22 mouse cellular contexts compared by ENCODE assay signal in genomic region chr6:88770300-88770904, GRCm38 (mm10). TPM values are rescaled to one million over a fixed set of nuclear protein-coding genes. Genes with fewer than 3 reads are reported as not detected.
DNase-seq lines count a peak whose midpoint lies in the region; ATAC-seq and TF ChIP-seq lines count a peak whose summit lies in the region.
"Had no signal": no experiment of that assay in that cellular context is flagged by ENCODE, and none has a peak within 500 bp of the region (broad histone marks: within the 10 kb centered on the region; RNA-seq: fewer than 3 reads in every experiment).

No protein-coding gene starts in this region.

- no peak for TF ChIP-seq RAD21 in MEL (IDR thresholded peaks at IDR 0.05; ENCODE audit: low read depth, low read length)

- DNase-seq in heart, adult 11 months, result peak; percentile 85
- no peak for DNase-seq in MEL (ENCODE audit: low read depth, low spot score)
- no peak for DNase-seq in thymus, postnatal 10 days (ENCODE audit: low spot score in 2 of 2)
- no peak for DNase-seq in testis, postnatal 10 days (ENCODE audit: low spot score)
- DNase-seq: adrenal gland, postnatal 14 days; cerebellum, adult 9-10 months; kidney, adult 2 months; liver, postnatal 0 days; right cerebral cortex, adult 18-20 months had no signal

- H3K4me1 ChIP-seq in heart, embryonic 11.5 days (ENCODE audit: control insufficient read depth, insufficient read depth, low read length), result peaks cover 17% of the 10 kb centered on the region
- H3K4me1 ChIP-seq in MEL (ENCODE audit: control insufficient read depth in 1 of 2, insufficient read depth in 2 of 2, low read length in 2 of 2), result 0 out of 4 replicates have a peak, but pooled peaks cover 0 to 2% of the 10 kb centered on the region in 2 experiments
- peaks cover 39% of the 10 kb centered on the region for H3K4me1 ChIP-seq in brown adipose tissue, adult 24 weeks (ENCODE audit: control insufficient read depth, insufficient read depth, insufficient read length, low read length)

- H3K4me2 ChIP-seq in heart, embryonic 11.5 days, result no peak overlapping the region
- H3K4me2 ChIP-seq: hindbrain, embryonic 15.5 days; limb, embryonic 12.5 days; liver, embryonic 11.5 days; midbrain, embryonic 15.5 days had no signal

- ATAC-seq in heart, embryonic 11.5 days (replicated peaks; ENCODE audit: insufficient number of reproducible peaks, low FRiP score, low TSS enrichment), result no peak
- peak; percentile 45; the same call in 1 of the 2 replicates for ATAC-seq in megakaryocyte progenitor cell, adult 5-6 weeks (replicated peaks; ENCODE audit: poor library complexity)
- ATAC-seq: liver, postnatal 0 days; lung, postnatal 0 days; midbrain, embryonic 15.5 days had no signal

- no peak for TF ChIP-seq EP300 in MEL (IDR thresholded peaks at IDR 0.05; ENCODE audit: low read depth in 1 of 2, low read length in 2 of 2)

- no peak overlapping the region for H3K9ac ChIP-seq in heart, embryonic 11.5 days (ENCODE audit: low read depth, low read length)
- H3K9ac ChIP-seq in MEL (ENCODE audit: control insufficient read depth, low read depth, low read length, poor library complexity, severe bottlenecking), result no peak overlapping the region
- H3K9ac ChIP-seq: hindbrain, embryonic 15.5 days; limb, embryonic 12.5 days; liver, postnatal 0 days; midbrain, embryonic 15.5 days had no signal

- H3K79me2 ChIP-seq in MEL (ENCODE audit: control insufficient read depth, insufficient read depth, low read length, poor library complexity), result no peaks in the 10 kb centered on the region

- TF ChIP-seq CTCF in MEL (IDR thresholded peaks at IDR 0.05 in 2 of 3, conservative IDR thresholded peaks at IDR 0.05 in 1 of 3; ENCODE audit: control insufficient read depth in 1 of 3, insufficient read depth in 1 of 3, low read depth in 2 of 3, low read length in 3 of 3, poor library complexity in 1 of 3, severe bottlenecking in 1 of 3), result no peak

- WGBS in heart, embryonic 11.5 days (ENCODE audit: insufficient replicate concordance), result 72% methylated on average over 17 of the region's 17 CpGs

- no peaks in the 10 kb centered on the region for H3K36me3 ChIP-seq in heart, embryonic 11.5 days (ENCODE audit: control insufficient read depth, insufficient read depth, low read length)
- no peaks in the 10 kb centered on the region for H3K36me3 ChIP-seq in MEL (ENCODE audit: control insufficient read depth in 1 of 2, insufficient read depth in 2 of 2, low read length in 2 of 2)
- H3K36me3 ChIP-seq: heart, embryonic 10.5 days; hindbrain, embryonic 15.5 days; limb, embryonic 12.5 days; midbrain, embryonic 15.5 days had no signal

- TF ChIP-seq POLR2A in MEL (IDR thresholded peaks at IDR 0.05; ENCODE audit: control insufficient read depth in 1 of 2, insufficient read depth in 1 of 2, low read depth in 1 of 2, low read length in 2 of 2, poor library complexity in 1 of 2), result no peak

- no peak overlapping the region for H3K4me3 ChIP-seq in heart, embryonic 11.5 days (ENCODE audit: low read depth, low read length)
- no peak overlapping the region for H3K4me3 ChIP-seq in MEL (ENCODE audit: control insufficient read depth in 1 of 2, insufficient read depth in 1 of 2, low read depth in 2 of 2, low read length in 2 of 2)
- H3K4me3 ChIP-seq in brown adipose tissue, adult 24 weeks (ENCODE audit: insufficient read depth, low read depth, low read length), result no peak overlapping the region
- H3K4me3 ChIP-seq: heart, embryonic 10.5 days; hindbrain, embryonic 15.5 days; limb, embryonic 12.5 days; megakaryocyte, embryonic 14.5 days; midbrain, embryonic 15.5 days; myocyte had no signal

- no peaks in the 10 kb centered on the region for H3K27me3 ChIP-seq in heart, embryonic 11.5 days (ENCODE audit: control insufficient read depth, insufficient read depth, low read length)
- H3K27me3 ChIP-seq in MEL (ENCODE audit: control insufficient read depth in 1 of 2, insufficient read depth in 2 of 2, low read length in 2 of 2), result peaks cover 6 to 18% of the 10 kb centered on the region in 2 experiments
- H3K27me3 ChIP-seq: hindbrain, embryonic 15.5 days; limb, embryonic 12.5 days; midbrain, embryonic 15.5 days had no signal

- H3K27ac ChIP-seq in heart, embryonic 11.5 days (ENCODE audit: low read depth, low read length), result no peak overlapping the region
- no peak overlapping the region for H3K27ac ChIP-seq in MEL (ENCODE audit: control insufficient read depth, low read depth, low read length)
- 0 out of 2 replicates have a peak overlapping the region, but pooled peaks have one; percentile 1 for H3K27ac ChIP-seq in brown adipose tissue, adult 24 weeks (replicated peaks; ENCODE audit: low read depth, low read length)
- H3K27ac ChIP-seq: hindbrain, embryonic 15.5 days; kidney, postnatal 0 days; limb, embryonic 12.5 days; midbrain, embryonic 15.5 days; stomach, postnatal 0 days had no signal

- no peaks in the 10 kb centered on the region for H3K9me3 ChIP-seq in heart, embryonic 11.5 days (replicated peaks; ENCODE audit: control insufficient read depth, low read length)
- no peaks in the 10 kb centered on the region for H3K9me3 ChIP-seq in MEL (replicated peaks; ENCODE audit: insufficient read depth, low read length)
- H3K9me3 ChIP-seq: heart, embryonic 10.5 days; hindbrain, embryonic 15.5 days; limb, embryonic 12.5 days; midbrain, embryonic 15.5 days had no signal

TF ChIP-seq in MEL, 35 proteins besides CTCF, POLR2A, EP300 and RAD21:
- TF ChIP-seq ZKSCAN1 (IDR thresholded peaks at IDR 0.05; ENCODE audit: low read depth, low read length) (0 out of 2 replicates have a peak, but pooled peaks have one; percentile 67), MXI1 (IDR thresholded peaks at IDR 0.05; ENCODE audit: low read depth, low read length) (no peak)

RNA-seq across cellular contexts. Expression of gene Mgll, which starts 46.2 kb away (rescaled TPM):
- polyA plus RNA-seq in heart, embryonic 11.5 days (2014; fragmentation: Nextera tagmentation; extraction: Ambion mirVana), result 7.3 and 8.6 TPM in 2 replicates
- not detected in 2 replicates for total RNA-seq in MEL (2012; rRNA removed)
- not detected for polyA plus RNA-seq in MEL (2012; ENCODE audit: insufficient read depth in 1 of 2, insufficient read length in 2 of 2, low read depth in 1 of 2, low replicate concordance in 2 of 2, missing spikeins in 1 of 2)
- 257 and 493 TPM in 2 replicates for polyA plus RNA-seq in brown adipose tissue, adult 24 weeks (2012; ENCODE audit: insufficient read depth, insufficient read length, missing spikeins)
- total RNA-seq in megakaryocyte progenitor cell, adult 5-6 weeks (2015), result 1.7 and 1.9 TPM in 2 replicates
- 1.6 and 2.7 TPM in 2 replicates for total RNA-seq in megakaryocyte progenitor cell, adult 5-6 weeks (2017)

Comparison
In these comparisons a context has a peak if more than half of its experiments do, and no peak if none do; other contexts are left out.
1. RNA of gene Mgll, which starts 46.2 kb away (polyA plus RNA-seq): 257 to 493 TPM in brown adipose tissue, adult 24 weeks; 7.3 to 8.6 TPM in heart, embryonic 11.5 days and not detected in MEL; every median in the first group is over 10 times any median in the second.